In the genomic region with DNA sequence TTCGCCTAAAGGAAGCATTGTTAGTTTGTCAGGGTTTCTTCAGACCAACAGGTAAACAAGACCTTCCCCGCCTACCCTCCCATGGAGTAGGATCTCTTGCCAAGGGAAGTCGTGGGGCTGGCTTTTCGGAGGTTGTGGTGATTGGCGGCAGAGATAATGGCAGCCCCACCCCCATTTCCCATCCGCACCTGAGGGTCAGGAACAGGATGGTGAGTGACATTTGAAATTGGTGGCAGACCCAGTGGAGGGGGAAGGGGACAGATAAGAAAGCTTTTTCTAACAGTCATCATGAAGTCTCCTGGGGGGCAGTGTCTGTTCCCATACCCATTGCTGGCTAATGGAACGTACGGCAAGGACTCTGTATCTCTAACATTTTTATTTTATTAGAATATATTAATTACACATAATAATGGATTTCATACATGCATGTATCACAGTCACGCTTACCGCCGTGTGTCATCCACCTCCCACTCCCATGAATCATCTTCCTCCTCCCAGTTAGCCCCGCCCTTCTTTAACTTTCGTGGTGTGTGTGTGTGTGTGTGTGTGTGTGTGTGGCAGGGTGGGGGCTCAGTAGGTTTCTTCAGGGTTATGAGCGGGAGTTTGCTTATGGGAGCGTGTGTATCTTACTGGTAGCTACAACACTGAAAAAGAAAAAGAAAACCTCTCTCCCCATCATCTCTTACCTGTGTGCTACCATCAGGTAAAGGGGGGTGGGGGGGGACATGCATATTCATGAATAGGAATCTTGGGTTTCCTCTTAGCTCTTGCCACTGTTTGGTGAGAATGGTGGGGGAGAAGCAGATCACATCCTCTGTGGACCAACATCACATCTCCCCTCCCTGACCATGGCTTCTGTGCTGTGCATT, we compare ENCODE assay signal across 8 mouse cellular contexts. TPM values are rescaled to one million over a fixed set of nuclear protein-coding genes. Genes with fewer than 3 reads are reported as not detected.
DNase-seq lines count a peak whose midpoint lies in the region; ATAC-seq and TF ChIP-seq lines count a peak whose summit lies in the region.

No protein-coding gene starts in this region.

- peaks cover 9% of the 10 kb centered on the region for H3K4me1 ChIP-seq in testis, adult 2 months (ENCODE audit: control insufficient read depth, insufficient read depth, low read length)
- peaks cover 7% of the 10 kb centered on the region for H3K4me1 ChIP-seq in hindbrain, embryonic 12.5 days

- peak; percentile 19; the same call in 1 of the 2 replicates for ATAC-seq in frontal cortex, adult (ENCODE audit: low TSS enrichment)
- ATAC-seq in hindbrain, embryonic 12.5 days (ENCODE audit: low FRiP score), result peak; percentile 63
- ATAC-seq in megakaryocyte progenitor cell, adult 5-6 weeks (replicated peaks; ENCODE audit: poor library complexity), result peak; percentile 33; the same call in 1 of the 2 replicates

- DNase-seq in frontal cortex, postnatal 10 days (ENCODE audit: low spot score in 2 of 2), result no peak
- DNase-seq in testis, postnatal 14 days (ENCODE audit: low spot score), result no peak
- peak; percentile 46 for DNase-seq in thymus, postnatal 4 days
- DNase-seq in spleen, adult 12 weeks (ENCODE audit: low spot score), result no peak

- 14% methylated on average over 15 of the region's 15 CpGs for WGBS in hindbrain, embryonic 12.5 days

- H3K4me3 ChIP-seq in testis, adult 2 months (ENCODE audit: control insufficient read depth, low read depth, low read length), result peak overlapping the region; percentile 27
- peak overlapping the region; percentile 36 for H3K4me3 ChIP-seq in hindbrain, embryonic 12.5 days

- H3K9ac ChIP-seq in hindbrain, embryonic 12.5 days, result 0 out of 2 replicates have a peak overlapping the region, but pooled peaks have one; percentile 20

- H3K27me3 ChIP-seq in testis, adult 2 months (ENCODE audit: control insufficient read depth, insufficient read depth, low read length), result no peaks in the 10 kb centered on the region
- peaks cover 8% of the 10 kb centered on the region for H3K27me3 ChIP-seq in hindbrain, embryonic 12.5 days

- TF ChIP-seq CTCF in testis, adult 2 months (IDR thresholded peaks at IDR 0.05; ENCODE audit: control insufficient read depth, insufficient read depth, insufficient replicate concordance, low read depth, low read length), result no peak

- peak overlapping the region; percentile 47 for H3K4me2 ChIP-seq in hindbrain, embryonic 12.5 days (replicated peaks)

- H3K27ac ChIP-seq in testis, adult 2 months (ENCODE audit: control insufficient read depth, insufficient read depth, low read depth, low read length), result no peak overlapping the region
- H3K27ac ChIP-seq in hindbrain, embryonic 12.5 days, result no peak overlapping the region

- no peaks in the 10 kb centered on the region for H3K36me3 ChIP-seq in testis, adult 2 months (ENCODE audit: control insufficient read depth, insufficient read depth, low read length)
- no peaks in the 10 kb centered on the region for H3K36me3 ChIP-seq in hindbrain, embryonic 12.5 days

- H3K9me3 ChIP-seq in hindbrain, embryonic 12.5 days (replicated peaks), result no peaks in the 10 kb centered on the region

- TF ChIP-seq POLR2A in testis, adult 2 months (IDR thresholded peaks at IDR 0.05; ENCODE audit: control insufficient read depth, low read depth, low read length), result no peak

RNA-seq across cellular contexts. Expression of gene 4930524B15Rik, which starts 16.7 kb away (rescaled TPM):
- 27.7 and 33.6 TPM in 2 replicates for polyA plus RNA-seq in testis, adult 2 months (2012; rRNA removed)
- polyA plus RNA-seq in hindbrain, embryonic 12.5 days (2016; fragmentation: Nextera tagmentation; extraction: Ambion mirVana), result 0.40 and 0.58 TPM in 2 replicates
- total RNA-seq in megakaryocyte progenitor cell, adult 5-6 weeks (2015), result not detected in 2 replicates
- not detected in 2 replicates for total RNA-seq in megakaryocyte progenitor cell, adult 5-6 weeks (2017)

RNA-seq across cellular contexts. Expression of gene Nsg2, which starts 51.6 kb away (rescaled TPM):
- 0.07 and 0.10 TPM in 2 replicates for polyA plus RNA-seq in testis, adult 2 months (2012; rRNA removed)
- 190 and 217 TPM in 2 replicates for polyA plus RNA-seq in hindbrain, embryonic 12.5 days (2016; fragmentation: Nextera tagmentation; extraction: Ambion mirVana)
- total RNA-seq in megakaryocyte progenitor cell, adult 5-6 weeks (2015), result 0.10 TPM in 1 of 2 replicates, not detected in the other
- 0.08 and 0.27 TPM in 2 replicates for total RNA-seq in megakaryocyte progenitor cell, adult 5-6 weeks (2017)

Comparison
In these comparisons a context has a peak if more than half of its experiments do, and no peak if none do; other contexts are left out.
1. RNA of gene 4930524B15Rik, which starts 16.7 kb away (polyA plus RNA-seq): 27.7 to 33.6 TPM in testis, adult 2 months; 0.40 to 0.58 TPM in hindbrain, embryonic 12.5 days; every median in the first group is over 10 times any median in the second.
2. RNA of gene Nsg2, which starts 51.6 kb away (polyA plus RNA-seq): 190 to 217 TPM in hindbrain, embryonic 12.5 days; 0.07 to 0.10 TPM in testis, adult 2 months; every median in the first group is over 100 times any median in the second.
3. Peak in every context shown above with its lines, with median percentiles within 50 percentile points of each other: ATAC-seq.